In the genomic region with DNA sequence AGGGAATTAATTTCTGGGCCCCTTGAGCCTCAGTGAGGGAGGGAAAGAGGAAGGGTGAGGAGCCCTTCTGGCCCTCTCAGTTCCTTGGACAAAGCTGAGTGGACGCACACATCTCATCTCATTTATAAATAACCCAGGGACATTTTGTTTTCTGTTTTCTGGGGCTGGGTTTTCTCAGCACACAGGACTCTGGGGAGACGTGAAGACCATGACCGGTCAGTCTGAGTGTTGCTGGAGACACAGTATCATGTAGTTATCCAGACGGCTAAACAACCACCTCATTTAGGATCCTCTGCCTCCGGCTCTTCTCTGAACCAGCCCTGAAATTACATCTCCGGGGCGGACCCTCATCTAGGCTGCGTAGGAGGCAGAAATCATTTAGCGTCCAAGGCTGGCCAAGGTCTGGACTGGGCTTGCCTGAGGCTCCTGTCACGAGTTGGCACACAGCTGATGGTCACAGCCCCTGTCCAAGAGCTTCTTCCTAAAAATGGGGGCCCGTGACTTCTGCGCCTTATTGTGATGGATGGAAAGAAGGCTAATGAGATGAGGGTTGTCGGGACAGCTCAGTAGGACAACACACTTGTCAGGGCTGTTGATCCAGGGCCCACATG, we compare ENCODE assay signal across 28 mouse cellular contexts. TPM values are rescaled to one million over a fixed set of nuclear protein-coding genes. Genes with fewer than 3 reads are reported as not detected.
A peak's percentile ranks its signal among the peaks of the same experiment; 100 is the strongest.
DNase-seq lines count a peak whose midpoint lies in the region; TF ChIP-seq lines count a peak whose summit lies in the region.
"Had no signal": no experiment of that assay in that cellular context is flagged by ENCODE, and none has a peak within 500 bp of the region (broad histone marks: within the 10 kb centered on the region; RNA-seq: fewer than 3 reads in every experiment).

No protein-coding gene starts in this region.

- H3K27me3 ChIP-seq in kidney, adult 2 months (replicated peaks; ENCODE audit: control insufficient read depth, insufficient read depth, low read length): no peaks in the 10 kb centered on the region
- no peaks in the 10 kb centered on the region for H3K27me3 ChIP-seq in spleen, adult 2 months (ENCODE audit: control insufficient read depth, insufficient read depth, low read length)
- H3K27me3 ChIP-seq: forebrain, embryonic 13.5 days; heart, embryonic 15.5 days; liver, embryonic 13.5 days; midbrain, embryonic 15.5 days; stomach, embryonic 15.5 days had no signal

- no peak overlapping the region for H3K4me3 ChIP-seq in gastrocnemius, adult 2 months
- H3K4me3 ChIP-seq in kidney, adult 2 months (ENCODE audit: insufficient read depth, low read depth, low read length): no peak overlapping the region
- H3K4me3 ChIP-seq in spleen, adult 2 months (ENCODE audit: extremely low read depth, insufficient read depth, insufficient read length): no peak overlapping the region
- H3K4me3 ChIP-seq: erythroblast, embryonic 14.5 days; forebrain, embryonic 13.5 days; heart, embryonic 15.5 days; left cerebral cortex, adult 2 months; limb, embryonic 10.5 days; liver, embryonic 13.5 days; midbrain, embryonic 15.5 days; myocyte; stomach, embryonic 15.5 days had no signal

- no peaks in the 10 kb centered on the region for H3K36me3 ChIP-seq in kidney, adult 2 months (ENCODE audit: control insufficient read depth, insufficient read depth, low read length)
- H3K36me3 ChIP-seq in spleen, adult 2 months (ENCODE audit: control insufficient read depth, insufficient read depth, low read length): no peaks in the 10 kb centered on the region
- H3K36me3 ChIP-seq: heart, embryonic 15.5 days; midbrain, embryonic 15.5 days; stomach, embryonic 15.5 days had no signal

- intact Hi-C loops in gastrocnemius, adult 2 months (cut with DNase I): no loop called here

- no peak for TF ChIP-seq CTCF in gastrocnemius, adult 2 months (IDR thresholded peaks at IDR 0.05)
- TF ChIP-seq CTCF in kidney, adult 2 months (conservative IDR thresholded peaks at IDR 0.05; ENCODE audit: insufficient read depth, insufficient read length, low read depth, low read length): no peak
- TF ChIP-seq CTCF in spleen, adult 2 months (IDR thresholded peaks at IDR 0.05; ENCODE audit: extremely low read depth, insufficient read depth, insufficient read length, insufficient replicate concordance): no peak

- peak overlapping the region; percentile 81 for H3K27ac ChIP-seq in gastrocnemius, adult 2 months
- peak overlapping the region; percentile 5; the same call in 1 of the 2 replicates for H3K27ac ChIP-seq in kidney, adult 2 months (ENCODE audit: insufficient read depth, low read depth, low read length)
- H3K27ac ChIP-seq in spleen, adult 2 months (ENCODE audit: insufficient read depth, low read length): 0 out of 2 replicates have a peak overlapping the region, but pooled peaks have one; percentile 21
- H3K27ac ChIP-seq: forebrain, embryonic 13.5 days; left cerebral cortex, adult 2 months; limb, embryonic 10.5 days; liver, embryonic 13.5 days; midbrain, embryonic 15.5 days; stomach, embryonic 15.5 days had no signal

- TF ChIP-seq POLR2A in kidney, adult 2 months (IDR thresholded peaks at IDR 0.05; ENCODE audit: low read depth, low read length): no peak
- TF ChIP-seq POLR2A in spleen, adult 2 months (IDR thresholded peaks at IDR 0.05; ENCODE audit: low read depth, low read length): no peak

- peaks cover 42% of the 10 kb centered on the region for H3K4me1 ChIP-seq in kidney, adult 2 months (ENCODE audit: control insufficient read depth, insufficient read depth, low read length)
- peaks cover 32% of the 10 kb centered on the region; the same call in 1 of the 2 replicates for H3K4me1 ChIP-seq in spleen, adult 2 months (ENCODE audit: control insufficient read depth, insufficient read depth, insufficient read length)

- DNase-seq in cerebellum, adult 11-12 months: peak; percentile 65
- DNase-seq in cerebellum, adult 9-10 months: no peak
- DNase-seq in gastrocnemius, adult 2 months: peak; percentile 50
- DNase-seq in gastrocnemius, postnatal 10 days: no peak
- DNase-seq in kidney, adult 2 months: no peak
- no peak for DNase-seq in kidney, adult 9 months
- DNase-seq in spleen, adult 2 months (ENCODE audit: low read depth in 1 of 2, low spot score in 2 of 2): no peak
- no peak for DNase-seq in spleen, postnatal 4 days (ENCODE audit: low spot score in 2 of 2)
- DNase-seq: adrenal gland, postnatal 10 days; kidney, postnatal 4 days; layer of hippocampus, adult 9-11 months; liver, embryonic 13.5 days; lung, postnatal 14 days; spleen, adult 18-20 months had no signal

- WGBS in kidney, adult 2 months: 78% methylated on average over 13 of the region's 13 CpGs
- WGBS in spleen, adult 2 months: 89% methylated on average over 13 of the region's 13 CpGs

RNA-seq across cellular contexts. Expression of a gene that starts 2.4 kb away (rescaled TPM):
- 10 to 100 TPM; 28.4 to 32.3 TPM for total RNA-seq in gastrocnemius, adult 2 months (2021)
- total RNA-seq in gastrocnemius, postnatal 10 days (2021): 10 to 100 TPM; 54.0 to 64.8 TPM
- polyA plus RNA-seq in kidney, adult 2 months (2012; rRNA removed): 224 and 317 TPM in 2 replicates
- polyA plus RNA-seq in spleen, adult 2 months (2012; rRNA removed): 285 and 377 TPM in 2 replicates

RNA-seq across cellular contexts. Expression of a gene that starts 32.2 kb away (rescaled TPM):
- total RNA-seq in gastrocnemius, adult 2 months (2021): 1 to 10 TPM; 6.0 to 6.4 TPM
- total RNA-seq in gastrocnemius, postnatal 10 days (2021): 1 to 10 TPM; 4.2 to 4.5 TPM
- 26.6 and 31.1 TPM in 2 replicates for polyA plus RNA-seq in kidney, adult 2 months (2012; rRNA removed)
- polyA plus RNA-seq in spleen, adult 2 months (2012; rRNA removed): 7.7 and 8.9 TPM in 2 replicates

RNA-seq across cellular contexts. Expression of a gene that starts 32.6 kb away (rescaled TPM):
- 10 to 100 TPM; 18.4 to 19.0 TPM for total RNA-seq in gastrocnemius, adult 2 months (2021)
- 10 to 100 TPM; 13.2 to 15.0 TPM for total RNA-seq in gastrocnemius, postnatal 10 days (2021)
- polyA plus RNA-seq in kidney, adult 2 months (2012; rRNA removed): 27.4 and 33.2 TPM in 2 replicates
- 47.4 and 57.5 TPM in 2 replicates for polyA plus RNA-seq in spleen, adult 2 months (2012; rRNA removed)

RNA-seq across cellular contexts. Expression of a gene that starts 38.4 kb away (rescaled TPM):
- total RNA-seq in gastrocnemius, adult 2 months (2021): 10 to 100 TPM; 35.6 to 37.7 TPM
- total RNA-seq in gastrocnemius, postnatal 10 days (2021): 10 to 100 TPM; 24.3 to 25.4 TPM
- polyA plus RNA-seq in kidney, adult 2 months (2012; rRNA removed): 32.1 and 36.5 TPM in 2 replicates
- 36.9 and 56.1 TPM in 2 replicates for polyA plus RNA-seq in spleen, adult 2 months (2012; rRNA removed)

RNA-seq across cellular contexts. Expression of a gene that starts 47.9 kb away (rescaled TPM):
- total RNA-seq in gastrocnemius, adult 2 months (2021): not detected
- not detected for total RNA-seq in gastrocnemius, postnatal 10 days (2021)
- 0.16 and 0.65 TPM in 2 replicates for polyA plus RNA-seq in kidney, adult 2 months (2012; rRNA removed)
- 0.42 and 0.57 TPM in 2 replicates for polyA plus RNA-seq in spleen, adult 2 months (2012; rRNA removed)
- total RNA-seq: G1E; left cerebral cortex, adult 2 months; megakaryocyte-erythroid progenitor cell, adult 5-6 weeks had no signal
- polyA plus RNA-seq: activated CD4-positive, CD25-positive, alpha-beta regulatory T cell, adult 4 months; erythroblast, embryonic 14.5 days; forebrain, embryonic 13.5 days; frontal cortex, adult 2 months; G1E; heart, embryonic 15.5 days; inflammation-experienced regulatory T-cells, adult 6 months; midbrain, embryonic 15.5 days; neural tube, embryonic 14.5 days had no signal

Comparison
In these comparisons a context has a peak if more than half of its experiments do, and no peak if none do; other contexts are left out.
1. DNase-seq: peak in cerebellum, adult 11-12 months (single experiment) and gastrocnemius, adult 2 months (single experiment); none in cerebellum, adult 9-10 months (single experiment), gastrocnemius, postnatal 10 days (single experiment), kidney, adult 2 months (single experiment), kidney, adult 9 months (single experiment), spleen, adult 2 months (0 of 2) and spleen, postnatal 4 days (0 of 2).
2. H3K27ac ChIP-seq: peak in every context shown above with its lines; median percentile 81 in gastrocnemius, adult 2 months; 21 in spleen, adult 2 months; 5 in kidney, adult 2 months.